Mouse (Mus musculus) small intestine, adult 2 months (tissue): ENCODE results near the gene Kmo. TPM values are rescaled to one million over a fixed set of nuclear protein-coding genes. Genes with fewer than 3 reads are reported as not detected.

Experiments
- H3K27ac ChIP-seq: fragments of 200-500 bp; 2 replicates; pipeline ENCODE4 v1.5.1; 2012; ENCODE audit warnings: low read depth, low read length, control low read depth, inconsistent platforms; ENCODE audit not compliant: insufficient read depth
- H3K27me3 ChIP-seq: fragments of 200-500 bp; 2 replicates; pipeline ENCODE4 v1.6.1; 2012; ENCODE audit warnings: mild to moderate bottlenecking, moderate library complexity, low read length, inconsistent platforms; ENCODE audit not compliant: control insufficient read depth, insufficient read depth
- H3K36me3 ChIP-seq: fragments of 200-500 bp; 2 replicates; pipeline ENCODE4 v1.6.1; 2012; ENCODE audit warnings: mild to moderate bottlenecking, low read length, control low read depth, inconsistent platforms; ENCODE audit not compliant: control insufficient read depth, insufficient read depth
- H3K4me1 ChIP-seq: fragments of 200-500 bp; 2 replicates; pipeline ENCODE4 v1.6.1; 2012; ENCODE audit warnings: low read length, inconsistent platforms, mixed read lengths; ENCODE audit not compliant: control insufficient read depth, insufficient read depth, insufficient read length
- H3K4me3 ChIP-seq: fragments of 200-500 bp; 2 replicates; pipeline ENCODE4 v1.5.1; 2012; ENCODE audit warnings: low read depth, mild to moderate bottlenecking, control low read depth, inconsistent platforms, low read length, moderate library complexity
- CTCF ChIP-seq: fragments of 200-500 bp; IDR thresholded peaks from 2 replicates; pipeline ENCODE4 v1.5.1; 2012; ENCODE audit warnings: low read depth, mild to moderate bottlenecking, control low read depth, inconsistent platforms, low read length, moderate library complexity, mixed read lengths; ENCODE audit not compliant: insufficient replicate concordance, insufficient read length; ENCODE audit errors: extremely low read depth
- POLR2A ChIP-seq: fragments of 200-500 bp; IDR thresholded peaks from 2 replicates; pipeline ENCODE4 v1.6.1; 2012; ENCODE audit warnings: low read depth, mild to moderate bottlenecking, control low read depth, inconsistent platforms, low read length, moderate library complexity
- WGBS: fragments of 180-500 bp; shearing (Covaris S2); methylation state at CpG from one replicate; pipeline ENCODE4 v1.1.7; 2018; 5-methylcytosine and 5-hydroxymethylcytosine counted together
- polyA plus RNA-seq: library from polyadenylated mRNA; depleted of rRNA; stranded (reverse); fragments of >200 nt; gene quantifications from 2 replicates; pipeline ENCODE4 v1.2.3, GENCODE M21; 2012; rRNA removed

The Kmo gene
- polyA plus RNA-seq, 1 experiment = 0.41 TPM

DNA sequence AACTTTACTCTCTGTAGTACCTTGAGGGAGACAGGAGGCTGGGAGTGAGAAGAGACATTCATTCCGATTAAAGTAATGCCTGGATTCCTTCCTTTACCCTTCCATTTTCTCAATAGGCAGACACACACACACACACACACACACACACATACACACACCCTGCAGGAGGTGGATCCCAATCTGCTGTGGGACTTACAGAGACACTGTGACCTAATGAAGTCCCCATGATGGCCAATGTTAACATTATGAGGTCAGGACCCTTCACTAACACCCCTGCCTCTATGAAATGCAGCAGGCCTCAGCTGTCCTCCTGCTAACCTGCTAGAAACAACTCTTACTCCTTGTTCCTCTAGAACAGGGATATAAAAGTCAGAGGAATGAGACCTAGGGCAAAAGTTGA lies 78.1 kb downstream of the Kmo start, which contains the start of gene Wdr64:
Gene Wdr64 (plus strand): TSS at position 301 of the 400 bp plus-strand sequence.
- 86% methylated on average over 1 of the region's 1 CpGs for WGBS
- H3K36me3 ChIP-seq = no peaks in the 10 kb centered on the region
- TF ChIP-seq CTCF (no peak), POLR2A (no peak)
- H3K27me3 ChIP-seq = no peaks in the 10 kb centered on the region
- no peak within 1 kb of the TSS for H3K27ac ChIP-seq
- H3K4me3 ChIP-seq = no peak within 1 kb of the TSS
- peaks cover 2% of the 10 kb centered on the region; the same call in 1 of the 2 replicates for H3K4me1 ChIP-seq

GRCm38 (mm10) chr1:175699375-175699774 lies 79.2 kb downstream of the Kmo start:
- Histone ChIP-seq H3K27ac (no peak overlapping the region), H3K36me3 (no peaks in the 10 kb centered on the region), H3K4me3 (no peak overlapping the region), H3K27me3 (no peaks in the 10 kb centered on the region), H3K4me1 (peaks cover 2% of the 10 kb centered on the region; the same call in 1 of the 2 replicates)
- TF ChIP-seq CTCF (no peak), POLR2A (no peak)
- 63% methylated on average over 3 of the region's 3 CpGs for WGBS

DNA sequence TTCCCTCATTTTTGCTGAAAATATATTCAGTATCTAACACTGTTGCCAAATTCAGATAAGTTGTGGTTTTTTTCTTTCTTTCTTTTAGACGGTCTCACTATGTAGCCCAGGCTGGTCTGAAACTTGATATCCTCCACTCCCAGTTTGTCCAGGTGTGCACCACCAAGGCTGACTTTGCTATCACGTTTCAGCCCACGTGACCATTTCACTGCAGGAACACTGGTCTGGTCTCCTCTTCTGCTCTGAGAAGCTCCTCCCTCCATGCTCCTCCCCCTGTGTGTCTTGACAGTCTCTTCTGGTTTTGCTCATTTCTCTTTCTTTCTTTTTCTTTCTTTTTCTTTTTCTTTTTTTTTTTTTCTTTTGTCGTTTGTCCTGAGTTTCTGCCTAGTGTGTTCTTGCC lies 79.6 kb downstream of the Kmo start:
- Histone ChIP-seq H3K36me3 (no peaks in the 10 kb centered on the region), H3K27me3 (no peaks in the 10 kb centered on the region), H3K4me3 (no peak overlapping the region), H3K27ac (no peak overlapping the region), H3K4me1 (peaks cover 2% of the 10 kb centered on the region; the same call in 1 of the 2 replicates)
- TF ChIP-seq POLR2A (no peak), CTCF (no peak)
- 17% methylated on average over 4 of the region's 4 CpGs for WGBS

DNA sequence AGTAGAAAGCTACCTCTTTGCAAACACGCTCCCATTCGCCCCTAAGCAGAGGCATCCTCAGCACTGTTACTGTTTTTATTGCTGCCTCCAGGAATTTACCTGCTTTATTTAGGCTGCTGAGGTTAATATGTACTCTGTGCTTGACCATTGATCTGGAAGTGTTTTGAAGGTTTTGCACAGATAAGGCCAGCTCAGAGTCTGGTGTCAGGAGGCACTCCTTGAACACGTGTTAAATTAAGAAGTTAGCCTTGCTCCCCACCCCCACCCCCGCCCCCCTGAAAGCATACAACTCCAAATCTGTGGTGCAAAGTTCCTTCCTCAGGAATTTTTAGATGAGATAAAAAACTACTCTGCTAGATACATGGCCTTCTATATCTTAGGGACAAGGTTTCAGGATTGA lies 81.0 kb downstream of the Kmo start:
- H3K27me3 ChIP-seq = no peaks in the 10 kb centered on the region
- H3K4me3 ChIP-seq = no peak overlapping the region
- H3K4me1 ChIP-seq = peaks cover 2% of the 10 kb centered on the region; the same call in 1 of the 2 replicates
- no peaks in the 10 kb centered on the region for H3K36me3 ChIP-seq
- TF ChIP-seq CTCF = no peak
- no peak for TF ChIP-seq POLR2A
- WGBS = 23% methylated on average over 4 of the region's 4 CpGs
- H3K27ac ChIP-seq = no peak overlapping the region

GRCm38 (mm10) chr1:175707599-175707998 lies 87.4 kb downstream of the Kmo start:
- H3K36me3 ChIP-seq = no peaks in the 10 kb centered on the region
- H3K4me3 ChIP-seq = no peak overlapping the region
- no peaks in the 10 kb centered on the region for H3K27me3 ChIP-seq
- no peak overlapping the region for H3K27ac ChIP-seq
- H3K4me1 ChIP-seq = no peaks in the 10 kb centered on the region
- no peak for TF ChIP-seq POLR2A
- no peak for TF ChIP-seq CTCF
- WGBS = 60% methylated on average over 5 of the region's 5 CpGs

DNA sequence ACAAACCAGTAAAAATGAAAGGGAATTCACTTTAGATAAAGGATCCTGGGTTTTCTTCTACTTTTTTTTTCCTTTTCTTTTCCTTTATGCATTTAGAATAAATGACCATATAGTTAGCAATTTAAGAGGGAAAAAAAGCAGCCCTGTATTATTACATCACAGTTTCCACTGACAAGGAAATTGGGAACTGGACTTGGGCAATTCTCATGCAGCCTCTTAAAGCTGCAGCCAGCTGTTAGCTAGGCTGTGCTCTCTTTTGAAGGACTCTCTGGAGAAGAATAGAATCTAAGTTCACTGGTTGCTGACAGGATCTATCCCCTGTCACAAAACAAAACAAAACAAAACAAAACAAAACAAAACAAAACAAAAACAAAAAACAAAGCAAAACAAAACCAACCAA lies 87.8 kb downstream of the Kmo start:
- no peak overlapping the region for H3K4me3 ChIP-seq
- TF ChIP-seq CTCF = no peak
- no peak for TF ChIP-seq POLR2A
- no peak overlapping the region for H3K27ac ChIP-seq
- no peaks in the 10 kb centered on the region for H3K27me3 ChIP-seq
- H3K4me1 ChIP-seq = no peaks in the 10 kb centered on the region
- H3K36me3 ChIP-seq = no peaks in the 10 kb centered on the region

Other genes starting within 250 kb of the Kmo start
- 0.04 and 0.05 TPM in 2 replicates for gene Rgs7, start 127.9 kb upstream of the Kmo start, polyA plus RNA-seq
- 11.8 and 16.4 TPM in 2 replicates for gene Fh1, start 5.3 kb downstream of the Kmo start, polyA plus RNA-seq
- gene Opn3, start 72.4 kb downstream of the Kmo start, polyA plus RNA-seq = 0.93 and 2.4 TPM in 2 replicates
- gene Chml, start 72.5 kb downstream of the Kmo start, polyA plus RNA-seq = 10.4 and 19.5 TPM in 2 replicates
- gene Wdr64, start 78.2 kb downstream of the Kmo start, polyA plus RNA-seq = not detected in 2 replicates